Mouse (Mus musculus) midbrain, embryonic 13.5 days (tissue): ENCODE measurements around the gene Dusp1. TPM values are rescaled to one million over a fixed set of nuclear protein-coding genes. Genes with fewer than 3 reads are reported as not detected.

Source experiments
- ATAC-seq: fragments of 200-750 bp; cut with Nextera tagmentation; 2 replicates; pipeline ENCODE4 v1.8.0; 2017; ENCODE audit warnings: mild to moderate bottlenecking, moderate TSS enrichment, moderate library complexity
- H3K27ac ChIP-seq: fragments of 300-500 bp; sonication (generic); 2 replicates; pipeline ENCODE4 v1.5.1; 2015; ENCODE audit warnings: inconsistent platforms, mild to moderate bottlenecking, moderate library complexity
- H3K27me3 ChIP-seq: fragments of 300-500 bp; sonication (generic); 2 replicates; pipeline ENCODE4 v1.6.1; 2015; ENCODE audit warnings: mild to moderate bottlenecking, inconsistent platforms
- H3K36me3 ChIP-seq: fragments of 300-500 bp; sonication (generic); 2 replicates; pipeline ENCODE4 v1.6.1; 2015; ENCODE audit warnings: mild to moderate bottlenecking, inconsistent platforms
- H3K4me1 ChIP-seq: fragments of 300-500 bp; sonication (generic); replicated peaks from 2 replicates; pipeline ENCODE4 v1.6.1; 2015; ENCODE audit warnings: inconsistent platforms
- H3K4me2 ChIP-seq: fragments of 300-500 bp; sonication (generic); replicated peaks from 2 replicates; pipeline ENCODE4 v1.6.1; 2015; ENCODE audit warnings: moderate library complexity, mild to moderate bottlenecking, inconsistent platforms
- H3K4me3 ChIP-seq: fragments of 300-500 bp; sonication (generic); replicated peaks from 2 replicates; pipeline ENCODE4 v1.5.1; 2015; ENCODE audit warnings: mild to moderate bottlenecking, inconsistent platforms
- H3K9ac ChIP-seq: fragments of 300-500 bp; sonication (generic); replicated peaks from 2 replicates; pipeline ENCODE4 v1.6.1; 2015; ENCODE audit warnings: mild to moderate bottlenecking, inconsistent platforms
- H3K9me3 ChIP-seq: fragments of 300-500 bp; sonication (generic); 2 replicates; pipeline ENCODE4 v1.6.1; 2016; ENCODE audit warnings: mild to moderate bottlenecking, inconsistent platforms
- WGBS: fragments of 180-500 bp; shearing (Covaris S2); methylation state at CpG from one replicate; pipeline ENCODE4 v1.1.7; 2015; 5-methylcytosine and 5-hydroxymethylcytosine counted together
- polyA plus RNA-seq: library from polyadenylated mRNA; unstranded; fragments of >200 nt; fragmentation: Nextera tagmentation; extraction: Ambion mirVana; gene quantifications from 2 replicates; pipeline ENCODE4 v1.2.1, GENCODE M21; 2015

Dusp1 gene
- polyA plus RNA-seq, 1 experiment from 2014 or later, result 43.8 TPM

DNA sequence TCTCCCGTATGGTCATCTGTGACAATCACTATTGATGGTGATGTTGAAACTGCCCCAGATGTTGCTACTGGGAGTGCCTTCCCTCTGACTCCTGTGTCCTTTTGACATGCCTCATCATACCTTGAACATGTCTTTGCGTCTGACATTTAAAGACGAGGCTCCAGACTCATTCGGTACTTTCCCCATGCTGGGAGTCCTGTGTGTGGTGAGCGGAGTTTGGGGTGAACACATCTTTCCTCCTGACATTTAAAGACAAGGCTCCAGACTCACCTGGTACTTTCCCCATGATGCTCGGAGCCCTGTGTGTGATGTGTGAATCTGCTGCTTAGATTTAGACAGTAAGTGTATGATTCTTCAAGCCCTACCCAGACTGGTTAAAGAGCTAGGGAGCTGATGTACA, 10.8 kb downstream of the Dusp1 start:
- ATAC-seq, result no peak
- H3K4me1 ChIP-seq, result no peaks in the 10 kb centered on the region
- no peak overlapping the region for H3K27ac ChIP-seq
- 90% methylated on average over 6 of the region's 6 CpGs for WGBS
- H3K4me2 ChIP-seq, result no peak overlapping the region
- H3K9ac ChIP-seq, result no peak overlapping the region
- H3K36me3 ChIP-seq, result no peaks in the 10 kb centered on the region
- no peaks in the 10 kb centered on the region for H3K9me3 ChIP-seq
- no peak overlapping the region for H3K4me3 ChIP-seq
- peaks cover 5% of the 10 kb centered on the region; the same call in 1 of the 2 replicates for H3K27me3 ChIP-seq

GRCm38 (mm10) chr17:26549148-26549809, 12.6 kb downstream of the Dusp1 start:
- Histone ChIP-seq H3K9me3 (no peaks in the 10 kb centered on the region), H3K4me3 (no peak overlapping the region), H3K27ac (no peak overlapping the region), H3K27me3 (peaks cover 5% of the 10 kb centered on the region; the same call in 1 of the 2 replicates), H3K9ac (no peak overlapping the region), H3K4me1 (no peaks in the 10 kb centered on the region), H3K4me2 (no peak overlapping the region), H3K36me3 (no peaks in the 10 kb centered on the region)
- WGBS, result 11% methylated on average over 12 of the region's 12 CpGs
- no peak for ATAC-seq

DNA sequence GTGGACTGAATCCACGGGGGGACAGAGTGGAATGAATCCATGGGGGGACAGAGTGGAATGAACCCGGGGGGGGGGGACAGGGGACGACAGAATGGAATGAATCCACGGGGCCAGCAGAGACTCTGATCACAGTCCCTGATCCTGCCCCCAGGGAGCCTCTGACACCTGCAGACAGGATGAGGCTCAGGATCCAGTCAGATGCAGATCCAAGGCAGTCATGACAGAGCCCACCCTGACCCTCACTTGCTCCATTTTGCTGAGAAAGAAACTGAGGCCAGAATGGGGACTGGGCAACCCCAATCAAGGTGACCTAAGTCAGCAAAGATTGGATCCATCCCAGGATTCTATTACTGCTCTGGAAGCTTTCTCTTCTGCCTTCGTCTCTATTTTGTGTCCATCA, 13.4 kb downstream of the Dusp1 start:
- no peak overlapping the region for H3K27ac ChIP-seq
- H3K27me3 ChIP-seq, result peaks cover 5% of the 10 kb centered on the region; the same call in 1 of the 2 replicates
- H3K4me1 ChIP-seq, result no peaks in the 10 kb centered on the region
- H3K4me2 ChIP-seq, result no peak overlapping the region
- no peak overlapping the region for H3K4me3 ChIP-seq
- no peak for ATAC-seq
- H3K36me3 ChIP-seq, result no peaks in the 10 kb centered on the region
- H3K9ac ChIP-seq, result no peak overlapping the region
- no peaks in the 10 kb centered on the region for H3K9me3 ChIP-seq
- 16% methylated on average over 5 of the region's 5 CpGs for WGBS

- no peak overlapping the region for H3K4me3 ChIP-seq
- no peak overlapping the region for H3K9ac ChIP-seq
- H3K4me1 ChIP-seq, result no peaks in the 10 kb centered on the region
- H3K27ac ChIP-seq, result no peak overlapping the region
- no peaks in the 10 kb centered on the region for H3K36me3 ChIP-seq
- 49% methylated on average over 7 of the region's 7 CpGs for WGBS
- H3K27me3 ChIP-seq, result peaks cover 5% of the 10 kb centered on the region; the same call in 1 of the 2 replicates
- H3K4me2 ChIP-seq, result no peak overlapping the region
- no peaks in the 10 kb centered on the region for H3K9me3 ChIP-seq
- no peak for ATAC-seq
These were observed 14.2 kb downstream of the Dusp1 start for GRCm38 (mm10) chr17:26547771-26548170.

- Histone ChIP-seq H3K4me2 (no peak overlapping the region), H3K4me1 (no peaks in the 10 kb centered on the region), H3K9ac (no peak overlapping the region), H3K27me3 (no peaks in the 10 kb centered on the region), H3K4me3 (no peak overlapping the region), H3K36me3 (no peaks in the 10 kb centered on the region), H3K27ac (no peak overlapping the region), H3K9me3 (no peaks in the 10 kb centered on the region)
- 88% methylated on average over 8 of the region's 8 CpGs for WGBS
- no peak for ATAC-seq
These were observed 17.5 kb downstream of the Dusp1 start for GRCm38 (mm10) chr17:26544319-26544963.

DNA sequence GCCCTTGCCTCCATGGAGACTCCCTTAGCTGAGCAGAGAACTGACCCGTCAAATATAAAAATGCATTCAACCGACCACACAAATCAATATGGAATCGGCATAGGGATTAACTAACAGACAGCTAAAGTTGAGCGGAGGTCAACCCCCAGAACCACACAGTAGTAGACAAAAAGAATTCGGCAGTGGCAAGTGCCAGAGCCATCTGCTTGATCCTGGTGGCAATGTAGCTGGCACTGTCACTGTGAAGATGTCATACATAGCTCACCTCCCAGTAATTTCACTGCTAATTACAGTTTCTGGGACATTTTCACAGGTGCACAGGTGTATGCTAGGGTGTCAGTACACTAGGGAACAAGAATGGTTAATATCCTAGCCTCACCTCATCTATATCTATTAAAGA, 21.8 kb downstream of the Dusp1 start:
- WGBS, result 75% methylated on average over 5 of the region's 5 CpGs
- H3K4me1 ChIP-seq, result 0 out of 2 replicates have a peak, but pooled peaks cover 4% of the 10 kb centered on the region
- no peak for ATAC-seq
- no peak overlapping the region for H3K4me2 ChIP-seq
- H3K27ac ChIP-seq, result no peak overlapping the region
- H3K9me3 ChIP-seq, result no peaks in the 10 kb centered on the region
- H3K9ac ChIP-seq, result no peak overlapping the region
- no peaks in the 10 kb centered on the region for H3K27me3 ChIP-seq
- H3K4me3 ChIP-seq, result no peak overlapping the region
- H3K36me3 ChIP-seq, result no peaks in the 10 kb centered on the region

- 31% methylated on average over 6 of the region's 6 CpGs for WGBS
- Histone ChIP-seq H3K4me1 (0 out of 2 replicates have a peak, but pooled peaks cover 4% of the 10 kb centered on the region), H3K27ac (no peak overlapping the region), H3K27me3 (no peaks in the 10 kb centered on the region), H3K9me3 (no peaks in the 10 kb centered on the region), H3K4me2 (no peak overlapping the region), H3K9ac (no peak overlapping the region), H3K4me3 (no peak overlapping the region), H3K36me3 (no peaks in the 10 kb centered on the region)
- no peak for ATAC-seq
These were observed 24.0 kb downstream of the Dusp1 start for GRCm38 (mm10) chr17:26537722-26538471.

DNA sequence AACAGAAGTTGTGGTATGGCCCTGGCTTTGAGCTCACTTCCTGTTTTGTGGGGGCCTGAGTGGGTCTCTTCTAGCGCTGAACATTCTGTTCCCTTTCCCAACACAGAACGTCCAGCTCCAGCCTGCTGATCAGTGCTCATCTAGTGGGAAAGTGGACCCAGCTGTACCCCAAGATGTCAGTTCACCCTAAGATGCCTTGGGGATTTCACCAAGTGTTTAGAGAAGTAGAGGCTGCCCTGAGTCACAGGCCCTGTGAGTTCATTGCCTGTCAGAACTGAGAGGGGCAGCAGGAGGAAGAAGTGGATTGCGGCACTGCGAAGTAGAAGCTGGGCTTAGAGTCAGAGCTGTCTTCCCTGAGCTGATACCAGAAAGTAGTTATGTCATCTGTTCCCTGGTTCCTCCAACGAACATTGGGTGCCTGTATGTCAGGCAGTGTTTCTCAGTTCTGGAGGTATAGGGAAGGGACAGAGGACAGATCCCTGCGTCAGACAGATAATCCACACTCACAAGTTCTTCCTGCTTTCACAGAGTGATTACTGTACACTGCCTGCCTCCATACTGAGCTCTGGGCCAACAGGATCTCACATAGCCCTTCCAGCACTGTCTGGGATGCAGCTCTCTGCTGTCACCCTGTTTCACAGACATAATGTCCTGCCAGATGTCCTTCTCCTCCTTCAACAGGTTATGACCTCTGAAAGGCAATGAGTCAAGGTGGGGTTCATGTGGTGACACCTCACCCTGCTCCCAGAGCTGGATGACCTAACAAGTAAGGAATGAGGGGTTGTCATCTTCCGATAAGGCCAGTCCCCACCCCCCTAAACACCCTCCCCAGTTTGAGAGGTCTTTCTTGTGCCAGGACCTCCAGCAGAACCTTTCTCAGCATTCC, 26.4 kb downstream of the Dusp1 start:
- Histone ChIP-seq H3K36me3 (no peaks in the 10 kb centered on the region), H3K4me1 (0 out of 2 replicates have a peak, but pooled peaks cover 4% of the 10 kb centered on the region), H3K4me2 (no peak overlapping the region), H3K9ac (no peak overlapping the region), H3K9me3 (no peaks in the 10 kb centered on the region), H3K4me3 (no peak overlapping the region), H3K27me3 (no peaks in the 10 kb centered on the region), H3K27ac (no peak overlapping the region)
- no peak for ATAC-seq
- 89% methylated on average over 7 of the region's 7 CpGs for WGBS

- no peak overlapping the region for H3K27ac ChIP-seq
- 0 out of 2 replicates have a peak, but pooled peaks cover 4% of the 10 kb centered on the region for H3K4me1 ChIP-seq
- no peak for ATAC-seq
- H3K27me3 ChIP-seq, result no peaks in the 10 kb centered on the region
- WGBS, result 94% methylated on average over 5 of the region's 5 CpGs
- no peaks in the 10 kb centered on the region for H3K9me3 ChIP-seq
- no peak overlapping the region for H3K4me3 ChIP-seq
- no peaks in the 10 kb centered on the region for H3K36me3 ChIP-seq
- H3K9ac ChIP-seq, result no peak overlapping the region
- H3K4me2 ChIP-seq, result no peak overlapping the region
These were observed 27.2 kb downstream of the Dusp1 start for GRCm38 (mm10) chr17:26534695-26535094.

DNA sequence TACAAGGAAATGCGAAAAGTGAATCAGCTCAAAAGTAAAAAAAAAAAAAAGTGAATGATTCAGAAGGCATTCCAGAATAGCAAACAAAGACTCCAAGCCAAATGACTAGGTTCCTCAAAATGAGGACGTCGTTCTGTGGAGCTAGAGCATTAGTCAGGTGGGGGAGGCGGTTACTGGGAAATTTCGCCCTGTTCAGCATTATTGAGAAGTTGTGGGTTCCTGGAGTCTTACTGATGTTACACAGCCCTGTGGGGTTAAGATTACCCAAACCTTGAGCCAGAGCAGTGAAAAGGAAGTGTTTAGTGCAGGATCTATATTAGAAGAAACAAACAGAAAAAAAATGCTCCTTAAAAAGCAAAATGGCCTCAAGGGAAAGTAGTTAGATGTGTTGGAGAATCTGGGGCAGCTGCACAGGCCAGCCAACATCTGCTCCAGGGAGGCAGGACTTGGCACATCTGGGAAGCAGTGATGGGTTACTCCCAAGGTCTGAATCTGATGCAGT, 28.0 kb downstream of the Dusp1 start:
- H3K4me1 ChIP-seq, result 0 out of 2 replicates have a peak, but pooled peaks cover 4% of the 10 kb centered on the region
- H3K4me2 ChIP-seq, result no peak overlapping the region
- no peaks in the 10 kb centered on the region for H3K9me3 ChIP-seq
- no peak overlapping the region for H3K27ac ChIP-seq
- no peak overlapping the region for H3K4me3 ChIP-seq
- no peaks in the 10 kb centered on the region for H3K27me3 ChIP-seq
- no peaks in the 10 kb centered on the region for H3K36me3 ChIP-seq
- ATAC-seq, result no peak
- no peak overlapping the region for H3K9ac ChIP-seq
- WGBS, result 82% methylated on average over 5 of the region's 5 CpGs

- H3K4me2 ChIP-seq, result no peak overlapping the region
- H3K27ac ChIP-seq, result no peak overlapping the region
- no peaks in the 10 kb centered on the region for H3K36me3 ChIP-seq
- no peak overlapping the region for H3K9ac ChIP-seq
- ATAC-seq, result no peak
- 0 out of 2 replicates have a peak, but pooled peaks cover under 1% of the 10 kb centered on the region for H3K4me1 ChIP-seq
- 77% methylated on average over 4 of the region's 4 CpGs for WGBS
- H3K27me3 ChIP-seq, result no peaks in the 10 kb centered on the region
- no peak overlapping the region for H3K4me3 ChIP-seq
- H3K9me3 ChIP-seq, result no peaks in the 10 kb centered on the region
These were observed 29.4 kb downstream of the Dusp1 start for GRCm38 (mm10) chr17:26532476-26533045.
